Mouse (Mus musculus): ENCODE measurements at regions not wholly inside any gene's neighbourhood (a gene's known extent, or its start where the extent isn't known, plus 50 kb on each side); places are given as distances from the start of the nearest gene placed in this dataset.
"Not testable (repeated sequence)": the region's sequence is repeated elsewhere in the genome, so short reads cannot be mapped to it uniquely, and the experiment has no call there.

- DNase-seq, result no peak
These were observed 61.6 kb downstream of the Zxdb start for GRCm38 (mm10) chrX:94785983-94786382.

- DNase-seq, result no peak
These were observed 64.1 kb downstream of the Zxdb start for GRCm38 (mm10) chrX:94788331-94788920.

GRCm38 (mm10) chrX:94796845-94797244 is 72.5 kb downstream of the Zxdb start:
- DNase-seq, result not testable (repeated sequence)

- not testable (repeated sequence) for DNase-seq
These were observed 73.2 kb downstream of the Zxdb start for GRCm38 (mm10) chrX:94797348-94798182.

- not testable (repeated sequence) for DNase-seq
These were observed 73.8 kb downstream of the Zxdb start for GRCm38 (mm10) chrX:94798183-94798619.

- not testable (repeated sequence) for DNase-seq
These were observed 88.4 kb downstream of the Zxdb start for GRCm38 (mm10) chrX:94812760-94813159.

- DNase-seq, result not testable (repeated sequence)
These were observed 103.2 kb downstream of the Zxdb start for GRCm38 (mm10) chrX:94827524-94827923.

GRCm38 (mm10) chrX:94844110-94844779 is 119.9 kb downstream of the Zxdb start:
- DNase-seq, result peak; percentile 51

GRCm38 (mm10) chrX:94849549-94849948 is 125.2 kb downstream of the Zxdb start:
- not testable (repeated sequence) for DNase-seq

- DNase-seq, result no peak
These were observed 133.1 kb downstream of the Zxdb start for GRCm38 (mm10) chrX:94857501-94857900.

- no peak for DNase-seq
These were observed 133.6 kb downstream of the Zxdb start for GRCm38 (mm10) chrX:94857954-94858353.

GRCm38 (mm10) chrX:94863123-94863522 is 138.8 kb downstream of the Zxdb start:
- DNase-seq, result no peak

- peak; percentile 79 for DNase-seq
These were observed 141.4 kb downstream of the Zxdb start for GRCm38 (mm10) chrX:94865531-94866502.

- not testable (repeated sequence) for DNase-seq
These were observed 142.9 kb downstream of the Spin4 start for GRCm38 (mm10) chrX:94883547-94883946.

Data from cerebellum, adult 11-12 months (tissue).